Mouse (Mus musculus) small intestine, adult 2 months (tissue): ENCODE data around the gene Spred1. TPM values are rescaled to one million over a fixed set of nuclear protein-coding genes. Genes with fewer than 3 reads are reported as not detected.
A peak's percentile ranks its signal among the peaks of the same experiment; 100 is the strongest.

Source experiments
- H3K27ac ChIP-seq: fragments of 200-500 bp; 2 replicates; pipeline ENCODE4 v1.5.1; 2012; ENCODE audit warnings: low read depth, low read length, control low read depth, inconsistent platforms; ENCODE audit not compliant: insufficient read depth
- H3K27me3 ChIP-seq: fragments of 200-500 bp; 2 replicates; pipeline ENCODE4 v1.6.1; 2012; ENCODE audit warnings: mild to moderate bottlenecking, moderate library complexity, low read length, inconsistent platforms; ENCODE audit not compliant: control insufficient read depth, insufficient read depth
- H3K36me3 ChIP-seq: fragments of 200-500 bp; 2 replicates; pipeline ENCODE4 v1.6.1; 2012; ENCODE audit warnings: mild to moderate bottlenecking, low read length, control low read depth, inconsistent platforms; ENCODE audit not compliant: control insufficient read depth, insufficient read depth
- H3K4me1 ChIP-seq: fragments of 200-500 bp; 2 replicates; pipeline ENCODE4 v1.6.1; 2012; ENCODE audit warnings: low read length, inconsistent platforms, mixed read lengths; ENCODE audit not compliant: control insufficient read depth, insufficient read depth, insufficient read length
- H3K4me3 ChIP-seq: fragments of 200-500 bp; 2 replicates; pipeline ENCODE4 v1.5.1; 2012; ENCODE audit warnings: low read depth, mild to moderate bottlenecking, control low read depth, inconsistent platforms, low read length, moderate library complexity
- CTCF ChIP-seq: fragments of 200-500 bp; IDR thresholded peaks from 2 replicates; pipeline ENCODE4 v1.5.1; 2012; ENCODE audit warnings: low read depth, mild to moderate bottlenecking, control low read depth, inconsistent platforms, low read length, moderate library complexity, mixed read lengths; ENCODE audit not compliant: insufficient replicate concordance, insufficient read length; ENCODE audit errors: extremely low read depth
- POLR2A ChIP-seq: fragments of 200-500 bp; IDR thresholded peaks from 2 replicates; pipeline ENCODE4 v1.6.1; 2012; ENCODE audit warnings: low read depth, mild to moderate bottlenecking, control low read depth, inconsistent platforms, low read length, moderate library complexity
- WGBS: fragments of 180-500 bp; shearing (Covaris S2); methylation state at CpG from one replicate; pipeline ENCODE4 v1.1.7; 2018; 5-methylcytosine and 5-hydroxymethylcytosine counted together
- polyA plus RNA-seq: library from polyadenylated mRNA; depleted of rRNA; stranded (reverse); fragments of >200 nt; gene quantifications from 2 replicates; pipeline ENCODE4 v1.2.3, GENCODE M21; 2012; rRNA removed

Gene Spred1
- polyA plus RNA-seq, 1 experiment: 1.8 TPM

DNA sequence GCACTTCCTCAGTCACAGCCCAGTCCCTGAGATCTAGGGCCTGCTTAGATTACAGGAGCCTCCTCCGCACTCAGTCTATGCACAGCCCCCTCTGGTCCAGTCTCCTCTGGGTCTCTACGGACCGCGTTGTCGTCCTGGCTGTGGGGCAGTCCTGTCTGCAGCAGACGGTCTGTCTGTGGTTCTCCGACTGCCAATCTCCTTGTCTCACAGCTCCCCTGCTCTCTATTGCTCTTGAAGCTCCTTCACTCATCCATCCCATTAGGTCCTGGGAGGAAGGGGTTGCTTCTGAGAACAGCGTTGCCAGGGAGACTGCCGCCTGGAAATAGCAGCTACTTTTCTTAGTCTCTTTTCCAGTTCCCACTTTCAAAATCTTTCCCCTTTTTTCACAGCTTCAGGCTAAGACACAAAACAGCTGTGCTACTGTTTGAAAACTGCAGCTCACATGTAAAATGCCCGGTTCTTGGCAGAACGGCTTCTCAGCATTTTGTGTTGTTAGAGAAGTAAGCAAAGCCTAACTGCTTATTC, 107.5 kb downstream of the Spred1 start:
- TF ChIP-seq CTCF: no peak
- Histone ChIP-seq H3K4me3 (no peak overlapping the region), H3K4me1 (no peaks in the 10 kb centered on the region), H3K27me3 (no peaks in the 10 kb centered on the region), H3K36me3 (no peaks in the 10 kb centered on the region), H3K27ac (no peak overlapping the region)
- WGBS: 65% methylated on average over 11 of the region's 11 CpGs

DNA sequence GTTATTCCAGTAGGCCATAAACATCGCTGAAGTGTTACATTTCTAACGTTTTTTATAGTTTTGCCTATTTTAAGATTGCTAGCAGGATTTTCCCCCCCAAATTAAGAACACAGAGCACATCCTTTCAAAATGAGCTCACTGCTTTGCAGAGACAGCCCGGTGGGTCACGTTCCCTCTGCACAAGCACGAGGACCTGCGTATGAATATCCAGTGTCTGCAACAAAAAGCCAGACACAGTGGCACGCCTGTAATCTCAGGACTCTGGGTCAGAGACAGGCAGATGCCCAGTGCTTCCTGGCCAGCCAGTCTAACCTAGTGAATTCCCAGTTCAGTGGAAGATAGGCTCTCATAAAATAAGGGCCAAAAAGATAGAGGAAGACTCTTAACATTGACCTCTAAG, 109.1 kb downstream of the Spred1 start:
- 83% methylated on average over 7 of the region's 7 CpGs for WGBS
- H3K4me1 ChIP-seq: no peaks in the 10 kb centered on the region
- H3K27ac ChIP-seq: no peak overlapping the region
- no peak overlapping the region for H3K4me3 ChIP-seq
- TF ChIP-seq POLR2A (no peak), CTCF (no peak)
- H3K27me3 ChIP-seq: no peaks in the 10 kb centered on the region
- no peaks in the 10 kb centered on the region for H3K36me3 ChIP-seq

DNA sequence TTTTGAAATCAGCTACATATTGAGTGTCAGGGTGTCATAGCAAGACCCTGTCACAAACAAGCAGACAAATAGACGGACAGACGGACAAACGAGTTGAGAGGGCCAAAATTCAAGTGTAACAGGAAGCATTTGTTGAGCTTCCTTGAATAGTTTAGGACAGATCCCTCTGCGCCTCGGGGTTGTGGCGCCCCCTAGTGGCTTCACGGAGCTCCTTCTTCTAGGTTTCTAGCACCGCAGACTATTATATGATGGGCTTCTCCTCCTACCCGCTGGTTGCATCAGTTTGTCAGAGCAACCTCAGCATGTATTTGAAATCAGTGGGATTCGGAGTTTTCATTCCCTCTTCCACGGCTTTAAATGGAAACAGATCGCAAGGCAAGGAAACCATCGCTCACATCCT, 110.1 kb downstream of the Spred1 start:
- Histone ChIP-seq H3K4me3 (no peak overlapping the region), H3K27ac (no peak overlapping the region), H3K4me1 (no peaks in the 10 kb centered on the region), H3K36me3 (no peaks in the 10 kb centered on the region), H3K27me3 (no peaks in the 10 kb centered on the region)
- 5% methylated on average over 13 of the region's 13 CpGs for WGBS
- TF ChIP-seq CTCF (peak; percentile 92), POLR2A (no peak)

Other genes starting within 250 kb of the Spred1 start
- gene Tmco5, start 242.7 kb upstream of the Spred1 start, polyA plus RNA-seq: not detected in 2 replicates
- 1.2 and 2.5 TPM in 2 replicates for gene Fam98b, start 128.4 kb downstream of the Spred1 start, polyA plus RNA-seq
- gene Rasgrp1, start 221.6 kb downstream of the Spred1 start, polyA plus RNA-seq: 2.1 and 2.2 TPM in 2 replicates